Mouse (Mus musculus) central nervous system, embryonic 11.5 days (tissue): ENCODE results near the gene Lctl. TPM values are rescaled to one million over a fixed set of nuclear protein-coding genes. Genes with fewer than 3 reads are reported as not detected.

ENCODE experiments used
- polyA plus RNA-seq: library from polyadenylated mRNA; depleted of rRNA; stranded (reverse); fragments of >200 nt; gene quantifications from 2 replicates; pipeline ENCODE4 v1.2.3, GENCODE M21; 2012; rRNA removed

Gene Lctl
- polyA plus RNA-seq = 0.07 and 0.15 TPM in 2 replicates

DNA sequence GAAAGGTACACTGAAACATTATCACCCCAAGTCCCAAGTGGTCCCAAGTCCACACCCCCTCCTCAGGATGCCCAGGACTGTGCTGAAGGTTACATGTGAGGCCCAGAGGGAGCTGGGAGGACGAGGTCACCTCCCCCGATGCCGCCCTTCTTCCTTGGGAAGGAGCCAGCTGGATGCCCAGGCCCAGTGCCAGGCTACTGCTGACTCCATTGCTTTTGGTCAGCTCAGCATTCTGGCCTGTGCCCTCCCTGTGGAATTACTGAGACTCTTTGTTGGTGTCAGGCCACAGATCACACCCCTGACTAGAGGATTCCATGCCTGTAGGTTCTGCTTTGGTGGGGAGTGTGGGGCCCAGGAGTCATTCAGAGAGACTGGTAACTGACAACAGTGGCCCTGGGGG lies at the start of gene Lctl:
Gene Lctl, plus strand, starts transcription at position 272 of the 400 bp plus-strand sequence.

DNA sequence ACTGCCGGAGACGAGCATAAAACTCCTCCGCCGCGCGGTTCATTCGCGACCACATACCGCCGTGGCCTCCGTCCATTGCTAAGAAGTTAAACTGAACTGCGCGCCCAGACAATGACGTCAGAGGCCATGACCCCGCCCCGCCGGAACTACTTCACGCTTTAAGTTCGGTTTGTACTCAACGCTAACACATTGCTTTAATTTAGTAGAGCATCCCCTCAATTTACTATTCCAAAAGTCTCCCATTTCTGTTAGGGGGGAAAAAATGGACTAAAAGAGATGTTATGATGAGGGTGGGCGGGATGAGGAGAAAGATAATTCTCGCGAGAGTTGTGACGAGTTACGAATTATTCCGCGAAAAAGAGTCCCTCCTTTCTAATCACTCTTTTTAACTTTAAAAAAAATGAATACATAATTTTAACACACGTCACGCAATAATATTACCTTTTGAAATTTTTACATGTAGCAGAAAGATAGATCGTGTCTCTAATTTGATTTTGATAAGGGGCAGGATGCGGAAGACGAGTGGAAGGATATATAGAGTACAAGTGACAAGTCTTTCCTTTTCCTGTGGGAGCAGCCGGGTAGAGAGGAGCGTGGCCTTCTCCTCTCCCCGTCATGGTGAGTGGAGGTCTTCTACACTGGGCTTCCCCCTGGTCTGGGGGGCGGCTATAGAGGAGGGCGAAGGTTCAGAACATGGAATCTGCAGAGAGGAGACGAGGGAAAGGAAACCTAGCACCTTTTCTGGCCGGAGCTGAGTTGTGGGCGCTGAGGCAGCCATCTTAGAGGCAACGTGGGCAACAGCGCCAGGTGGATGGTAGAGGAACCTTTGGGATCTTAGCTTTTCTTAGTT lies 56.1 kb downstream of the Lctl start, which contains the start of the genes Zwilch and Rpl4:
Gene Zwilch, minus strand, starts transcription at position 289 of the 850 bp plus-strand sequence.
Gene Rpl4, plus strand, starts transcription at position 560 of the 850 bp plus-strand sequence.

DNA sequence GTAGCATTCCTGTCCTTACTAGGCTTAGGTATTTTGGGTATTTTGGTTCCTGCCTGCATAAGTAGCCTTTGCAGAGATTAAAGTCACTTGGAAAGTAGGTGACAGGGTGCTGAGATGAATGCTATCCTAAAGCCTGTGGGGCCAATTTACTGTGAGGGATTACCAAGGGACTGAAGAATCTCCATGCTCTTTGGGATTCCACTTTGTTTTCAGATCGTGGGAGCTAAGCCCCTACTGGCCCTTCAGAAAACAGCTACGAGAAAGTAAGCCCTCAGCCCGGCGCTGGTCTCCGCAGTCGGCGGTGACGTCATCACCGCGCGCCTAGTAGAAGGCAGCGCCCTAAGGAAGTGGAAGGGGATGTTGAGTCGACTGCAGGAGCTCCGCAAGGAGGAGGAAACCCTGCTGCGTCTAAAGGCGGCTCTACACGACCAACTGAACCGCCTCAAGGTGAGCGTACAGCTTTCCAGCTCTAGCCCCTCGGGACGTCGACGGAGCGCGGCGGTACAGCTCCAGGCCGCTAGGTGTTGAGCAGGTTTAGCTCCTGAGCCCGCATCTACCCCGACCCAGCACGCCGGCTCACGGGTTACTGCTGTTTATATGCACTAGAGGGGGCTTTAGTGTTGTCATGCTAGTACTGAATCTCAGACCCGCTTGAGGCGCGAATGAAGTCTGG lies 62.2 kb downstream of the Lctl start, which contains the start of gene Snapc5:
Gene Snapc5, plus strand, starts transcription at position 301 of the 673 bp plus-strand sequence.

Other genes with a start within 250 kb of the Lctl start
- 11.9 and 15.4 TPM in 2 replicates for gene Smad6, start 95.1 kb upstream of the Lctl start, polyA plus RNA-seq
- gene Zwilch, start 56.0 kb downstream of the Lctl start, polyA plus RNA-seq = 84.7 and 112 TPM in 2 replicates
- gene Rpl4, start 56.2 kb downstream of the Lctl start, polyA plus RNA-seq = 1,401 and 1,688 TPM in 2 replicates
- 23.2 and 28.4 TPM in 2 replicates for gene Snapc5, start 62.1 kb downstream of the Lctl start, polyA plus RNA-seq
- 0.10 TPM in 1 of 2 replicates, not detected in the other for gene Uchl4, start 118.1 kb downstream of the Lctl start, polyA plus RNA-seq
- gene Map2k1, start 136.5 kb downstream of the Lctl start, polyA plus RNA-seq = 43.4 and 49.0 TPM in 2 replicates
- 145 and 194 TPM in 2 replicates for gene Tipin, start 164.4 kb downstream of the Lctl start, polyA plus RNA-seq
- 17.3 and 17.7 TPM in 2 replicates for gene Dis3l, start 224.1 kb downstream of the Lctl start, polyA plus RNA-seq